Mouse (Mus musculus) midbrain, embryonic 10.5 days (tissue): Measurements from ENCODE around the gene Prkca. TPM values are rescaled to one million over a fixed set of nuclear protein-coding genes. Genes with fewer than 3 reads are reported as not detected.
A peak's percentile ranks its signal among the peaks of the same experiment; 100 is the strongest.

Experiments used
- DNase-seq: peaks from one replicate; pipeline ENCODE4 v3.0.0-alpha.2; 2017; ENCODE audit warnings: low spot score
- H3K27ac ChIP-seq: fragments of 300-500 bp; sonication (generic); replicated peaks from 2 replicates; pipeline ENCODE4 v1.5.1; 2016; ENCODE audit warnings: mild to moderate bottlenecking
- H3K27me3 ChIP-seq: fragments of 300-500 bp; sonication (generic); 2 replicates; pipeline ENCODE4 v1.6.1; 2016; ENCODE audit warnings: low read depth, mild to moderate bottlenecking; ENCODE audit not compliant: poor library complexity, severe bottlenecking
- H3K36me3 ChIP-seq: fragments of 300-500 bp; sonication (generic); 2 replicates; pipeline ENCODE4 v1.6.1; 2016; ENCODE audit warnings: mild to moderate bottlenecking, moderate library complexity
- H3K4me1 ChIP-seq: fragments of 300-500 bp; sonication (generic); 2 replicates; pipeline ENCODE4 v1.6.1; 2016
- H3K4me3 ChIP-seq: fragments of 300-500 bp; sonication (generic); 2 replicates; pipeline ENCODE4 v1.5.1; 2016; ENCODE audit warnings: mild to moderate bottlenecking, moderate library complexity
- H3K9me3 ChIP-seq: fragments of 300-500 bp; sonication (generic); replicated peaks from 2 replicates; pipeline ENCODE4 v1.6.1; 2016; ENCODE audit warnings: mild to moderate bottlenecking
- WGBS: fragments of 180-500 bp; shearing (Covaris S2); methylation state at CpG from one replicate; pipeline ENCODE4 v1.1.7; 2016; 5-methylcytosine and 5-hydroxymethylcytosine counted together
- polyA plus RNA-seq: library from polyadenylated mRNA; unstranded; fragments of >200 nt; fragmentation: Nextera tagmentation; extraction: Ambion mirVana; gene quantifications from 2 replicates; pipeline ENCODE4 v1.2.1, GENCODE M21; 2016

Gene Prkca
- polyA plus RNA-seq, 1 experiment from 2014 or later: 2.5 TPM

DNA sequence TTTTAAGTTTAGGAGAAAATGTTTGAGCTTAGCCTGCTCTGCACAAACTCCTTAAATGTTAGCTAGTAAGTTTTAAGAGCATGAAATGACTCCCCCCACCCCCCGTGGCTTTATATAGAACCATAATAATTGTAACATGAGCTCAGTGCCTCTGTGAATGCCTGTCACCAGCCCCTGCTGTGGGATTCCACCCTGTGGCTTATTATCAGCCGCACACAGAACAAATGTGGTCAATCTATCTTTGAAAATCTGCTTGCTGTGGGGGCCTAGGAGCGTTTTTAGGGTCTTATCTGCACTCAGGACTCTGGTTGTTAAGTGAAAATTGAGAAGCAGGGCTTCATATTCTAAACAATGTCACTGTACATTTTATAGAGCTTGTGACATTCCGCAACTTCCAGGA lies 195.2 kb downstream of the Prkca start:
- Histone ChIP-seq H3K27me3 (peaks cover 25% of the 10 kb centered on the region), H3K4me3 (no peak overlapping the region), H3K27ac (no peak overlapping the region), H3K4me1 (peaks cover 37% of the 10 kb centered on the region), H3K36me3 (no peaks in the 10 kb centered on the region), H3K9me3 (no peaks in the 10 kb centered on the region)
- DNase-seq: no peak
- WGBS: 35% methylated on average over 4 of the region's 4 CpGs

DNA sequence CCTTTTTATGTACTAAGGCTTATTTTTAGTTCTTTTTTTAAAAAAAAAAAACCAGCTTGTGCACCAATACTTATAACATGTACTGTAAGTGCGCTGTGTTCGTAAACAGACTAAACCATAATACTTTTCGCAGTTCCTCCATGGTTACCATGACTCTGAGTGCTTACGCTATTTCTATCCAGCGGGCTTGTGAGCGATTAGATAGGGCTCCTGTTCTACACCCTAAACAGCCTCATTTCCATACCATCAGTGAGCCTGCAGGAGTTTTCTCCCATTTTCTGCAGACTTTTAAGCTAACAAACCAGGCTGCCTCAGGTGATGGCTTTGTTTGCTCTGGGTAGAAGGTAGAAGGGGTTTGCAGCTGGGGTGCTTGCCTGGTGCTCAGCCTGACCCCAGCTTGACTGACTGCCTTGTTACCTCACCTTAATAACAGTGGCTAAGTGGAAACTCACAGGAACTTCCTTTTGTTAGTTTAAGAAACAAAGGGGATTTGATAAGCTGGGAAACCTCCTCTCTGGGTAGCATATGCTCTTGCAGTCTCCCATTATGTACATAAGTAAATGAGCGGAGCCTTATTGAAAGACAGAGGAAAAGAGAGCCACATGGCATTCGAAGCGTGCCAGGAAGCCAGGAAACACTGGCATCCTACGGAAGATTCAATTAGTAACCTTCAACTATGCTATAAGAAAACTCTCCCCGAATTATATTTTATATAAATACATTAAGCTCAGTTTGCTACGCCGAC lies 197.8 kb downstream of the Prkca start:
- WGBS: 80% methylated on average over 13 of the region's 13 CpGs
- Histone ChIP-seq H3K9me3 (no peaks in the 10 kb centered on the region), H3K36me3 (no peaks in the 10 kb centered on the region), H3K27me3 (peaks cover 19% of the 10 kb centered on the region), H3K27ac (no peak overlapping the region; the same call in 1 of the 2 replicates), H3K4me3 (no peak overlapping the region), H3K4me1 (peaks cover 41% of the 10 kb centered on the region)
- no peak for DNase-seq

DNA sequence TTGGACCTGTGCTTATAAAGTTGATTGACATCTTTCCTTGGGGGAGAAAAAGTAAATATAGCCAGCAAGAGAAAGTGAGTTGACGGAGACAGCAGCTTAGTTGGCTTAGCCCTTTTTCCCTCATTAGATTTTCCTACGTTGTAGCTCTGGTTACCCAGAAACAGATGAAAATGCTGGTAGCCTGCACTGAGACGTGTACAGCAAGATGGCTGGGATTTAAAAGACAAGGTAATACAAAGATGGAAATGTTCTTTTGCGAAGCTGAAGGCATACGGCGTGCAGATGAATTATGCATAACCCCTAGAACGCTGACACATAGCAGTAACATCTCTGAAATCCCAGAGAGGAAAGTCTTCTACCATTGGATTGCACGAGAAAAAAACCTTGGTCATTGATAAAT lies 198.6 kb downstream of the Prkca start:
- H3K36me3 ChIP-seq: no peaks in the 10 kb centered on the region
- H3K27ac ChIP-seq: no peak overlapping the region
- no peak overlapping the region for H3K4me3 ChIP-seq
- no peaks in the 10 kb centered on the region for H3K9me3 ChIP-seq
- peaks cover 35% of the 10 kb centered on the region for H3K4me1 ChIP-seq
- WGBS: 81% methylated on average over 8 of the region's 8 CpGs
- DNase-seq: no peak
- peaks cover 13% of the 10 kb centered on the region for H3K27me3 ChIP-seq

DNA sequence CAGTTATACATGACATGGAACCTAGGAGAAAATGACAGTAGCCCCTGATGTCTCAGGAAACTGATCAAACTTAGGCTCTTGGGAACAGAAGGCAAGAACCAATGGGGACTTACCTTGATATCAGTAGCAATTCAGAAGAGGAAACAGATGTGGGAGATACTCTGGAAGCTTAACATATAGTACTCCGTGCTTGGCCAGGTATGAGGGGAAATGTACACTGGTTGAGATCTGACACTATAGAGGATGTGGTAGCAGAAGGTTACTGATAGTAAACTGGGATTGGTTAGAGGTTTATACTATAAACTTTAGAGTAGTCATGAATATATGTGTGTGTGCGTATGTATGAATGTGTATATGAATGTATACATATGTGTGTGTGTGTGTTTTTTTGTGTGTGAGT lies 200.0 kb downstream of the Prkca start:
- no peak for DNase-seq
- H3K4me1 ChIP-seq: peaks cover 34% of the 10 kb centered on the region
- H3K36me3 ChIP-seq: no peaks in the 10 kb centered on the region
- H3K27ac ChIP-seq: no peak overlapping the region
- no peak overlapping the region for H3K4me3 ChIP-seq
- H3K27me3 ChIP-seq: peaks cover 10% of the 10 kb centered on the region
- H3K9me3 ChIP-seq: no peaks in the 10 kb centered on the region
- 94% methylated on average over 2 of the region's 2 CpGs for WGBS

DNA sequence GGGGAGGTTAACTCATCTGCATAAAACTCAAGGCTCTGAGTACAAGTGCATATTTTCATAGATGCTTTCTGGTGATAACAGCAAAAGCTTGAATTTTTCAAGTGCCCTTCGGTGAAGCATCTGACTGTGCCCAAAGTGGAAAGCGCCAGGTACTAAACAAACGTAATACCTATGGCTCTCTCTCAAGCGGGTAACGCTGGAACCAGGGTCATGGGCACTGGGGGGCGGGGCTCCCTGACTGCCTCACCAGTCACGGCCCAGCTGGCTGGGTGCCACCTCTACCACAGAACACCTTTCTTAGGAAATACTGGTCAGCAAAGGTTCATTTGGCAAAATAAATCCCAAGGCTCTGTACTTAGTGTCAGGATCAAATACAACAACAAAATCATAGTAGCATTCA lies 203.7 kb downstream of the Prkca start:
- H3K4me3 ChIP-seq: no peak overlapping the region
- H3K36me3 ChIP-seq: no peaks in the 10 kb centered on the region
- no peak overlapping the region for H3K27ac ChIP-seq
- H3K27me3 ChIP-seq: 0 out of 2 replicates have a peak, but pooled peaks cover 3% of the 10 kb centered on the region
- WGBS: 79% methylated on average over 7 of the region's 7 CpGs
- no peak for DNase-seq
- peaks cover 27% of the 10 kb centered on the region for H3K4me1 ChIP-seq
- no peaks in the 10 kb centered on the region for H3K9me3 ChIP-seq

DNA sequence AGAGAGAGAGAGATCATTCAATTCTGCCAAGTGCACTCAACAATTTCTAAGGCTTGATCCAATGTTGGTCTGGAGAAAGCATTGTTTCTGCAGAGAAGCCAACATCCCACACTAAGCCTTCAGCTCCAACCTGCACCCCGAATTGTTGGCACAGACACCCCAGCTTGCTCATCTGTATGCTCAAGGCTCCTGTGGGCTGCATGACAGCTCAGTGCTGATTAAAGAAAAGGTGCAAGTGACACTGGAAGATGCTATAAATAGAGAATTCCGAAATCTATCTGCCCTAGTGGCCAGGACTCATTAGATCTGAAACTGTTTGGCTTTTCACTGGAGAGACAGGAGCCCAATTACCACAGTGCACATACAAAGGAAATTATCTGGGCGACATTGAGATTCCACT lies 207.4 kb downstream of the Prkca start:
- H3K36me3 ChIP-seq: no peaks in the 10 kb centered on the region
- peaks cover 20% of the 10 kb centered on the region for H3K4me1 ChIP-seq
- H3K27ac ChIP-seq: no peak overlapping the region
- H3K4me3 ChIP-seq: no peak overlapping the region
- no peaks in the 10 kb centered on the region for H3K9me3 ChIP-seq
- H3K27me3 ChIP-seq: 0 out of 2 replicates have a peak, but pooled peaks cover 3% of the 10 kb centered on the region
- WGBS: 74% methylated on average over 3 of the region's 3 CpGs
- no peak for DNase-seq

DNA sequence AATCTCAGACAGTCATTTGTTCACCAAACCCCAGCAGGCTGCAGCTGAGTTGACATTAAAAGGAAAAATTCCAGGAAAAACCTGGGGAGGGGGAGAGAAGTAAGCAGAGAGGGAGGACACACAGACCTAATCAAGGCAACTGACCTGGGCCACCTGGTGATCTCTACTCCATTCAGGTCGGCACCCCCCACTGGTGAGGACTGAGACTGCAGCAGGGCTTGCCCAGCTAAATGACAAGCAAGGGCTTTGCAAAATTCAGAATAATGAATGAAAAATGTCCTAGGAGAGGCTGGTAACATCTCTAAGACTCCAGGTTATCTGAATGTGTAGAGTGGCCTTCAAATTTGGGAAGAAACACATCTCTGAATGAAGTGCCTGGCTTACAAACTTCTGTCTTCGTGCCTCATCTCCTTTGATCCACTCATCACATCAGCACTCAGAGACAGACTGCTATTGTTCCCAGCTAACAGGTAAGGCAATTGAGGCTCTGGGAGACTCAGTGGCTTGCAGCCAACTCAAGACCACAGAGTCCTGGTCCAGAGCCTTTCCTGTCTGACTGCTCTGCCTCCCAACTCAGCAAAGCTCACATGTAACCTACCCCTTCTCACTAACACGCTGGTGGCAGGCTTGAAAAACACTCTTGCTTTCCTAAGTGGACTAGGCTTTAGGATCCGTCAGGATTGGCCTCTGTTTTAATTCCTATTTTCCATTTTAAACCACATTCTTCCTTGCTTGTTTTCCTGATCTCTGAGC lies 208.1 kb downstream of the Prkca start:
- H3K9me3 ChIP-seq: no peaks in the 10 kb centered on the region

DNA sequence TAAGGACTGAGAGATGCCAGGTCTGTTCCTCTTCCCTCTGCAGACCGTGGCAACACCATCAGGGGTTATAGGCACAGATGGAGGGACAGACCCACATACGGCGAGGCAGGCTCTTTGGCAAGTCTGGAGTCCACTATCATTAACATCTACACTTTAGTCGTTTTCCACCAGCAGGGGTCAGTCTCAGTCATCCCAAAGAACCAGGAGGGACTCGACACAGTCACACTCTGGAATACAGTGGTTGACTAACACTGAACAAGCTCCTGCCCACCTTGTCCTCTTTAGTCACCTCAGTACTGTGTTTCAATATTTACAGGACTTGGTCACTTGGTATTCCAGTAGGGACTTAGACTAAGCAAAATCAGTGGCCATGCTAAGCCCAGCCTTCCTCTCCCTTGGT lies 215.1 kb downstream of the Prkca start:
- WGBS: 40% methylated on average over 5 of the region's 5 CpGs
- 0 out of 2 replicates have a peak, but pooled peaks cover 2% of the 10 kb centered on the region for H3K4me1 ChIP-seq

More for the DNA sequence above, 208.1 kb downstream of the Prkca start:
- Histone ChIP-seq H3K4me3 (no peak overlapping the region), H3K27me3 (0 out of 2 replicates have a peak, but pooled peaks cover 3% of the 10 kb centered on the region), H3K36me3 (no peaks in the 10 kb centered on the region), H3K27ac (no peak overlapping the region), H3K4me1 (peaks cover 20% of the 10 kb centered on the region)
- WGBS: 26% methylated on average over 4 of the region's 4 CpGs
- no peak for DNase-seq

DNA sequence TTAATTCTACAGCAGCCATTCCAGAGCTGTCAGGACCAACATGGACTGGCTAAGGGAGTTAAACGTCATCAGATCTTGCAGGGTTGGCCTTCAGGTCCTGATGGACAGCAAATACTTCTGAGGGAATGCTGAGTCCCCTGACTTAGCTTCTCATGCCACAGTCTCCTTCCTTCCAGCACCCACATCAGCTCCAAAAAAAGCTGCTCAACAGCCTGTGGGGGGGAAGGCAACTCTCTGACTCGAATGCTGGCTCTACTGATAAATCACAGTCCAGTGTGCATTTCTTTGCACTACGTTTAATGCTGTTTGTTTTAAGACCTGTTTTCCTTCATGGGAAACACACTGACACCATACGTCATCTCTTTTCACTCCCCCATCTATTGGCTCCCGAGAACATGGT lies 215.8 kb downstream of the Prkca start:
- H3K27me3 ChIP-seq: no peaks in the 10 kb centered on the region
- peaks cover 6% of the 10 kb centered on the region; the same call in 1 of the 2 replicates for H3K4me1 ChIP-seq
- H3K9me3 ChIP-seq: no peaks in the 10 kb centered on the region
- no peak for DNase-seq
- H3K27ac ChIP-seq: no peak overlapping the region
- WGBS: 91% methylated on average over 5 of the region's 5 CpGs
- H3K4me3 ChIP-seq: no peak overlapping the region
- no peaks in the 10 kb centered on the region for H3K36me3 ChIP-seq

More for the DNA sequence above, 215.1 kb downstream of the Prkca start:
- Histone ChIP-seq H3K27ac (no peak overlapping the region), H3K27me3 (no peaks in the 10 kb centered on the region), H3K4me3 (no peak overlapping the region), H3K36me3 (no peaks in the 10 kb centered on the region), H3K9me3 (no peaks in the 10 kb centered on the region)
- DNase-seq: peak; percentile 48

DNA sequence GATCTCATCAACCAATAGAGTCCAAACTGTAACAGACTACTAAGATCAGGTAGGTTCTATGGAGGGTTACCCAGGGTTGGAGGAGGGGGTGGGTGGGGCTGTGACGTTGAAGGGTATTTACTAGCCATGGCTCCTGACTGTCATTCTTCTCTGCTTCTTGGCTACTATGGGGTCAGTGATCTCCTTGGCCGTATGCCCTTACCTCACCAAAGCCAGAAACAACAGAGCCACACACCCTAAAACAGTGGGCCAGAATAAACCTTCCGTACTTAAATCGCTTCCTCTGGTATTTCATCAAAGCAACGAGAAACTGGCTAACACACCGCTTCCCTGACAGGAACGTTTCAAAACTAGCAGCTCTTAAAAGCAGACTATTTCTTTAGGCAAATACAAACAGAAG lies 221.2 kb downstream of the Prkca start:
- no peak for DNase-seq
- 89% methylated on average over 7 of the region's 7 CpGs for WGBS
- no peak overlapping the region for H3K4me3 ChIP-seq
- no peaks in the 10 kb centered on the region for H3K9me3 ChIP-seq
- peaks cover 6% of the 10 kb centered on the region; the same call in 1 of the 2 replicates for H3K4me1 ChIP-seq
- no peaks in the 10 kb centered on the region for H3K27me3 ChIP-seq
- no peak overlapping the region for H3K27ac ChIP-seq
- H3K36me3 ChIP-seq: no peaks in the 10 kb centered on the region

DNA sequence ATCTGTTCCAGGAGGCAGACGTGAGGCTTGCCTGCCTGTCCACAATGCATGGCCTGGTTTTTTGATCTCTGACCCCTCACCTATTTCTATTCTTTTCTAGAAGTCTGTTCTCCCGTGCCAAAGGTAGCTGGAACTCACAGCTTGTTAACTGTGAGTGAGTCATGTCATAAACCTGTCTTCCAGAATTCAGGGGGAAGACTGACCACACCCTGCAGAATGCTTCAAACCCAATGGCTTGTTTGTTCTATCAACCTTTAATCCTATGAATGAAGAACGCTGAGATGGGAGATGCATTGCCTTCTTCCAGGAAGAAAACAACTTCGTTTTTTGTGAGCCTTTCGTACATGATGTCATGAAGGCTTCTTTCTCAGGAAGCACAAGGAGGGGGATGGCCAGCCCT lies 223.0 kb downstream of the Prkca start:
- H3K9me3 ChIP-seq: no peaks in the 10 kb centered on the region
- no peak for DNase-seq
- WGBS: 88% methylated on average over 5 of the region's 5 CpGs

DNA sequence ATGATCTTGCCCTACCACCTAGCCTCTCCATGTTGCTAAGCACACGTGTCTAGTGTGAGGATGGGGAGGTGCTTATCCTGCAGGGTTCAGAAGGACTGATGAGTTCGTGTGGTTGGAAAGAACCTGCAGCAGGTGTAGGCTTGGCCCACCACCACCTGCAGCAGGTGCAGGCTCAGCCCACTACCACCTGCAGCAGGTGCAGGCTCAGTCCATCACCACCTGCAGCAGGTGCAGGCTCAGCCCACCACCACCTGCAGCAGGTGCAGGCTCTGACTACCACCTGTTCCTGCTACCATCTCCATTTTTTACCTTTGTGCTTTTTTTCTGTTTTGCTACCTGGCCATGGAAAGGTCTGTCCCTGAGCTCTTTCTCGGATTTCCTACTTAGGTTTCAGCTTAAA lies 223.9 kb downstream of the Prkca start:
- Histone ChIP-seq H3K27me3 (no peaks in the 10 kb centered on the region), H3K4me1 (peaks cover 6% of the 10 kb centered on the region; the same call in 1 of the 2 replicates), H3K9me3 (no peaks in the 10 kb centered on the region), H3K36me3 (no peaks in the 10 kb centered on the region), H3K27ac (no peak overlapping the region), H3K4me3 (no peak overlapping the region)
- 85% methylated on average over 3 of the region's 3 CpGs for WGBS
- DNase-seq: no peak

More for the DNA sequence above, 223.0 kb downstream of the Prkca start:
- Histone ChIP-seq H3K4me3 (no peak overlapping the region), H3K27ac (no peak overlapping the region), H3K27me3 (no peaks in the 10 kb centered on the region), H3K4me1 (peaks cover 6% of the 10 kb centered on the region; the same call in 1 of the 2 replicates), H3K36me3 (no peaks in the 10 kb centered on the region)

DNA sequence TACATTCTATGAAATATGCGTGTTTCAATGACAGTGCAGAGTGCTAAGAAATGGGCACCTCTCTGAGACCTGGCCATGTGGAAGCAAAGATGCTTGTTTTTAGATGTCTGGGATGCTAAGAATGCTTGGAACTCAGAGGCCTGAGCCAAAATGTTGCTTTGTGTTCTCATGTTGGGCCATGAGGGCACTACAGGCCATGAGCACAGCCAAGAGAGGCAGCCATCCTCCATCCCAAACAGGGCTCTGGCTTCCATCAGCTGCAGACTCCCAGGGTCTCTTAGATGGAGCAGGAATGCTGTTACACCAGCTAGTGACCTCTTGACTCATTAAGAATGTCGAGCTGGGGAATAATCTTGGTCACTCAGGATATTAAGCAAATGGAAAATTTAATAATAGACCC lies 224.9 kb downstream of the Prkca start:
- peaks cover 6% of the 10 kb centered on the region; the same call in 1 of the 2 replicates for H3K4me1 ChIP-seq
- no peaks in the 10 kb centered on the region for H3K27me3 ChIP-seq
- no peak overlapping the region for H3K4me3 ChIP-seq
- no peak for DNase-seq
- no peaks in the 10 kb centered on the region for H3K36me3 ChIP-seq
- WGBS: 89% methylated on average over 2 of the region's 2 CpGs
- H3K9me3 ChIP-seq: no peaks in the 10 kb centered on the region
- H3K27ac ChIP-seq: no peak overlapping the region
